Mouse (Mus musculus) liver, postnatal 0 days (tissue): ENCODE results near the gene Ccl11.

Experiments used
- CTCF ChIP-seq: sonication (generic); IDR thresholded peaks from 2 replicates; pipeline ENCODE4 v1.5.1; 2016; ENCODE audit warnings: antibody characterized with exemption, low read depth
- EP300 ChIP-seq: IDR thresholded peaks from 2 replicates; pipeline ENCODE4 v1.6.1; 2016; ENCODE audit warnings: antibody characterized with exemption, low read depth, mild to moderate bottlenecking

- TF ChIP-seq CTCF = no peak
- no peak for TF ChIP-seq EP300
These were observed 9.4 kb downstream of the Ccl11 start for GRCm38 (mm10) chr11:82066953-82067571.
